Mouse (Mus musculus) lung, embryonic 15.5 days (tissue): ENCODE measurements at regions not wholly inside any gene's neighbourhood (a gene's known extent, or its start where the extent isn't known, plus 50 kb on each side); places are given as distances from the start of the nearest gene placed in this dataset.

Experiments used
- ATAC-seq: fragments of 200-750 bp; cut with Nextera tagmentation; 2 replicates; pipeline ENCODE4 v1.8.0; 2017; ENCODE audit warnings: moderate number of reproducible peaks, borderline replicate concordance; ENCODE audit not compliant: low FRiP score, low TSS enrichment; ENCODE audit errors: extremely low read depth
- H3K27ac ChIP-seq: fragments of 300-500 bp; sonication (generic); 2 replicates; pipeline ENCODE4 v1.5.1; 2015; ENCODE audit warnings: moderate library complexity, mild to moderate bottlenecking, inconsistent platforms
- H3K27me3 ChIP-seq: fragments of 300-500 bp; sonication (generic); 2 replicates; pipeline ENCODE4 v1.6.1; 2015; ENCODE audit warnings: inconsistent platforms
- H3K36me3 ChIP-seq: fragments of 300-500 bp; sonication (generic); 2 replicates; pipeline ENCODE4 v1.6.1; 2015; ENCODE audit warnings: inconsistent platforms
- H3K4me1 ChIP-seq: fragments of 300-500 bp; sonication (generic); 2 replicates; pipeline ENCODE4 v1.6.1; 2015; ENCODE audit warnings: inconsistent platforms
- H3K4me2 ChIP-seq: fragments of 300-500 bp; sonication (generic); 2 replicates; pipeline ENCODE4 v1.6.1; 2015; ENCODE audit warnings: inconsistent platforms, mild to moderate bottlenecking, moderate library complexity
- H3K4me3 ChIP-seq: fragments of 300-500 bp; sonication (generic); 2 replicates; pipeline ENCODE4 v1.5.1; 2015; ENCODE audit warnings: mild to moderate bottlenecking, inconsistent platforms
- H3K9ac ChIP-seq: fragments of 300-500 bp; sonication (generic); 2 replicates; pipeline ENCODE4 v1.6.1; 2015; ENCODE audit warnings: inconsistent platforms
- H3K9me3 ChIP-seq: fragments of 300-500 bp; sonication (generic); 2 replicates; pipeline ENCODE4 v1.6.1; 2016; ENCODE audit warnings: inconsistent platforms
- WGBS: fragments of 180-500 bp; shearing (Covaris S2); methylation state at CpG from one replicate; pipeline ENCODE4 v1.1.7; 2015; 5-methylcytosine and 5-hydroxymethylcytosine counted together

- no peaks in the 10 kb centered on the region for H3K27me3 ChIP-seq
- no peaks in the 10 kb centered on the region for H3K4me1 ChIP-seq
- no peak overlapping the region for H3K27ac ChIP-seq
- H3K4me3 ChIP-seq = no peak overlapping the region
- WGBS = 58% methylated on average over 8 of the region's 8 CpGs
- no peak overlapping the region for H3K9ac ChIP-seq
- H3K9me3 ChIP-seq = no peaks in the 10 kb centered on the region
- no peak for ATAC-seq
- H3K36me3 ChIP-seq = no peaks in the 10 kb centered on the region
- no peak overlapping the region for H3K4me2 ChIP-seq
Measured at GRCm38 (mm10) chr2:51509220-51510011, 117.9 kb upstream of the Tas2r134 start.

- Histone ChIP-seq H3K9me3 (no peaks in the 10 kb centered on the region), H3K4me2 (no peak overlapping the region), H3K27me3 (no peaks in the 10 kb centered on the region), H3K36me3 (no peaks in the 10 kb centered on the region), H3K4me1 (no peaks in the 10 kb centered on the region), H3K9ac (no peak overlapping the region), H3K27ac (no peak overlapping the region), H3K4me3 (no peak overlapping the region)
- 76% methylated on average over 2 of the region's 2 CpGs for WGBS
- no peak for ATAC-seq
Measured at GRCm38 (mm10) chr2:51497896-51498295, 129.4 kb upstream of the Tas2r134 start.

GRCm38 (mm10) chr2:51473753-51474152 is 153.6 kb upstream of the Tas2r134 start:
- WGBS = 70% methylated on average over 2 of the region's 2 CpGs
- ATAC-seq = no peak
- H3K27me3 ChIP-seq = no peaks in the 10 kb centered on the region
- no peaks in the 10 kb centered on the region for H3K9me3 ChIP-seq
- no peak overlapping the region for H3K9ac ChIP-seq
- H3K4me1 ChIP-seq = no peaks in the 10 kb centered on the region
- no peak overlapping the region for H3K4me2 ChIP-seq
- H3K36me3 ChIP-seq = no peaks in the 10 kb centered on the region
- no peak overlapping the region for H3K27ac ChIP-seq
- no peak overlapping the region for H3K4me3 ChIP-seq

GRCm38 (mm10) chr2:51467027-51467694 is 160.2 kb upstream of the Tas2r134 start:
- Histone ChIP-seq H3K9me3 (no peaks in the 10 kb centered on the region), H3K36me3 (no peaks in the 10 kb centered on the region), H3K4me1 (peaks cover 9% of the 10 kb centered on the region; the same call in 1 of the 2 replicates), H3K9ac (no peak overlapping the region), H3K4me3 (no peak overlapping the region), H3K27ac (no peak overlapping the region), H3K4me2 (no peak overlapping the region), H3K27me3 (no peaks in the 10 kb centered on the region)
- WGBS = 62% methylated on average over 7 of the region's 7 CpGs
- no peak for ATAC-seq

GRCm38 (mm10) chr2:51466003-51466402 is 161.3 kb upstream of the Tas2r134 start:
- no peak overlapping the region for H3K4me2 ChIP-seq
- no peak overlapping the region for H3K4me3 ChIP-seq
- no peaks in the 10 kb centered on the region for H3K9me3 ChIP-seq
- H3K36me3 ChIP-seq = no peaks in the 10 kb centered on the region
- H3K9ac ChIP-seq = no peak overlapping the region
- no peaks in the 10 kb centered on the region for H3K27me3 ChIP-seq
- WGBS = 87% methylated on average over 7 of the region's 7 CpGs
- H3K4me1 ChIP-seq = peaks cover 9% of the 10 kb centered on the region; the same call in 1 of the 2 replicates
- H3K27ac ChIP-seq = no peak overlapping the region
- no peak for ATAC-seq

- H3K4me3 ChIP-seq = no peak overlapping the region
- peaks cover 9% of the 10 kb centered on the region; the same call in 1 of the 2 replicates for H3K4me1 ChIP-seq
- no peak for ATAC-seq
- no peak overlapping the region for H3K4me2 ChIP-seq
- no peaks in the 10 kb centered on the region for H3K36me3 ChIP-seq
- no peaks in the 10 kb centered on the region for H3K9me3 ChIP-seq
- no peaks in the 10 kb centered on the region for H3K27me3 ChIP-seq
- H3K27ac ChIP-seq = no peak overlapping the region
- 34% methylated on average over 7 of the region's 7 CpGs for WGBS
- no peak overlapping the region for H3K9ac ChIP-seq
Measured at GRCm38 (mm10) chr2:51465576-51465975, 161.7 kb upstream of the Tas2r134 start.

GRCm38 (mm10) chr2:51464356-51464755 is 163.0 kb upstream of the Tas2r134 start:
- H3K27me3 ChIP-seq = no peaks in the 10 kb centered on the region
- peaks cover 9% of the 10 kb centered on the region; the same call in 1 of the 2 replicates for H3K4me1 ChIP-seq
- H3K4me3 ChIP-seq = no peak overlapping the region
- no peak overlapping the region for H3K4me2 ChIP-seq
- no peaks in the 10 kb centered on the region for H3K36me3 ChIP-seq
- WGBS = 82% methylated on average over 2 of the region's 2 CpGs
- no peak overlapping the region for H3K27ac ChIP-seq
- no peaks in the 10 kb centered on the region for H3K9me3 ChIP-seq
- no peak for ATAC-seq
- H3K9ac ChIP-seq = no peak overlapping the region

GRCm38 (mm10) chr2:51460896-51461295 is 166.4 kb upstream of the Tas2r134 start:
- Histone ChIP-seq H3K27me3 (no peaks in the 10 kb centered on the region), H3K4me1 (0 out of 2 replicates have a peak, but pooled peaks cover 5% of the 10 kb centered on the region), H3K4me3 (no peak overlapping the region), H3K9me3 (no peaks in the 10 kb centered on the region), H3K36me3 (no peaks in the 10 kb centered on the region), H3K9ac (no peak overlapping the region), H3K27ac (no peak overlapping the region), H3K4me2 (no peak overlapping the region)
- no peak for ATAC-seq
- 85% methylated on average over 2 of the region's 2 CpGs for WGBS

GRCm38 (mm10) chr2:51459486-51459885 is 167.8 kb upstream of the Tas2r134 start:
- ATAC-seq = no peak
- H3K9ac ChIP-seq = no peak overlapping the region
- H3K4me1 ChIP-seq = no peaks in the 10 kb centered on the region
- H3K27ac ChIP-seq = no peak overlapping the region
- WGBS = 88% methylated on average over 2 of the region's 2 CpGs
- no peak overlapping the region for H3K4me3 ChIP-seq
- H3K4me2 ChIP-seq = no peak overlapping the region
- H3K36me3 ChIP-seq = no peaks in the 10 kb centered on the region
- H3K27me3 ChIP-seq = no peaks in the 10 kb centered on the region
- H3K9me3 ChIP-seq = no peaks in the 10 kb centered on the region

- ATAC-seq = no peak
- Histone ChIP-seq H3K27me3 (no peaks in the 10 kb centered on the region), H3K4me2 (no peak overlapping the region), H3K36me3 (no peaks in the 10 kb centered on the region), H3K9me3 (no peaks in the 10 kb centered on the region), H3K4me3 (no peak overlapping the region), H3K9ac (no peak overlapping the region), H3K4me1 (no peaks in the 10 kb centered on the region), H3K27ac (no peak overlapping the region)
- WGBS = 65% methylated on average over 2 of the region's 2 CpGs
Measured at GRCm38 (mm10) chr2:51457717-51458116, 169.6 kb upstream of the Tas2r134 start.

- Histone ChIP-seq H3K9me3 (no peaks in the 10 kb centered on the region), H3K27ac (no peak overlapping the region), H3K4me2 (no peak overlapping the region), H3K27me3 (no peaks in the 10 kb centered on the region), H3K4me3 (no peak overlapping the region), H3K4me1 (no peaks in the 10 kb centered on the region), H3K36me3 (no peaks in the 10 kb centered on the region), H3K9ac (no peak overlapping the region)
- ATAC-seq = no peak
- WGBS = 62% methylated on average over 7 of the region's 7 CpGs
Measured at GRCm38 (mm10) chr2:51452816-51453215, 174.5 kb upstream of the Tas2r134 start.

GRCm38 (mm10) chr2:51448121-51448520 is 179.2 kb upstream of the Tas2r134 start:
- 92% methylated on average over 3 of the region's 3 CpGs for WGBS
- H3K4me1 ChIP-seq = no peaks in the 10 kb centered on the region
- H3K9ac ChIP-seq = no peak overlapping the region
- H3K4me3 ChIP-seq = no peak overlapping the region
- no peaks in the 10 kb centered on the region for H3K9me3 ChIP-seq
- no peak overlapping the region for H3K4me2 ChIP-seq
- H3K27me3 ChIP-seq = no peaks in the 10 kb centered on the region
- no peak overlapping the region for H3K27ac ChIP-seq
- H3K36me3 ChIP-seq = no peaks in the 10 kb centered on the region
- ATAC-seq = no peak
